Mouse (Mus musculus) myocyte (in vitro differentiated cells): Measurements from ENCODE around the gene Cacna1a. TPM values are rescaled to one million over a fixed set of nuclear protein-coding genes. Genes with fewer than 3 reads are reported as not detected.

ENCODE experiments used
- H3K27me3 ChIP-seq: one replicate; pipeline ENCODE4 v1.6.1; 2011; ENCODE audit not compliant: control insufficient read depth, insufficient read depth, insufficient read length
- H3K36me3 ChIP-seq: one replicate; pipeline ENCODE4 v1.6.1; 2011; ENCODE audit not compliant: control insufficient read depth, insufficient read depth
- H3K4me2 ChIP-seq: one replicate; pipeline ENCODE4 v1.6.1; 2011; ENCODE audit warnings: low read depth, control low read depth
- H3K4me3 ChIP-seq: one replicate; pipeline ENCODE4 v1.5.1; 2011; ENCODE audit warnings: mild to moderate bottlenecking, control low read depth, moderate library complexity
- H3K79me2 ChIP-seq: one replicate; pipeline ENCODE4 v1.6.1; 2011; ENCODE audit not compliant: control insufficient read depth, insufficient read depth
- H3ac ChIP-seq: one replicate; pipeline ENCODE4 v1.6.1; 2011; ENCODE audit not compliant: control insufficient read depth, insufficient read length
- CEBPB ChIP-seq: IDR thresholded peaks from 2 replicates; pipeline ENCODE4 v1.6.1; 2011; ENCODE audit warnings: mild to moderate bottlenecking, moderate library complexity; ENCODE audit not compliant: poor library complexity, insufficient read depth, severe bottlenecking
- E2F4 ChIP-seq: IDR thresholded peaks from one replicate; pipeline ENCODE4 v1.6.1; 2011; ENCODE audit warnings: mild to moderate bottlenecking, control low read depth, moderate library complexity; ENCODE audit not compliant: insufficient read depth
- MAX ChIP-seq: IDR thresholded peaks from one replicate; pipeline ENCODE4 v1.6.1; 2011; ENCODE audit warnings: low read depth, mild to moderate bottlenecking, control low read depth
- MYOD1 ChIP-seq, 3 experiments: IDR thresholded peaks; one replicate each; pipeline ENCODE4 v1.6.1; 2011; ENCODE audit warnings: control low read depth in 2 of 3, low read depth in 2 of 3, mild to moderate bottlenecking in 2 of 3, moderate library complexity in 1 of 3; ENCODE audit not compliant: insufficient read length in 2 of 3, control insufficient read depth in 1 of 3
- MYOG ChIP-seq, 3 experiments: IDR thresholded peaks; one replicate each; pipeline ENCODE4 v1.6.1; 2011; ENCODE audit warnings: control low read depth in 2 of 3, low read depth in 2 of 3, mild to moderate bottlenecking in 2 of 3; ENCODE audit not compliant: insufficient read length in 2 of 3, control insufficient read depth in 1 of 3, insufficient read depth in 1 of 3
- POLR2A ChIP-seq: IDR thresholded peaks from one replicate; pipeline ENCODE4 v1.6.1; 2011; ENCODE audit warnings: low read depth, mild to moderate bottlenecking, control low read depth, moderate library complexity; ENCODE audit not compliant: insufficient read length
- POLR2AphosphoS2 ChIP-seq: IDR thresholded peaks from one replicate; pipeline ENCODE4 v1.6.1; 2011; ENCODE audit warnings: low read depth, control low read depth; ENCODE audit not compliant: insufficient read length
- REST ChIP-seq: IDR thresholded peaks from one replicate; pipeline ENCODE4 v1.6.1; 2011; ENCODE audit warnings: mild to moderate bottlenecking, control low read depth, moderate library complexity; ENCODE audit not compliant: insufficient read depth, insufficient read length
- SRF ChIP-seq: IDR thresholded peaks from one replicate; pipeline ENCODE4 v1.6.1; 2011; ENCODE audit warnings: low read depth; ENCODE audit not compliant: control insufficient read depth, insufficient read length
- TCF12 ChIP-seq: IDR thresholded peaks from one replicate; pipeline ENCODE4 v1.6.1; 2011; ENCODE audit warnings: mild to moderate bottlenecking, control low read depth; ENCODE audit not compliant: poor library complexity, insufficient read depth, severe bottlenecking
- TCF3 ChIP-seq: IDR thresholded peaks from one replicate; pipeline ENCODE4 v1.6.1; 2011; ENCODE audit warnings: low read depth, control low read depth; ENCODE audit not compliant: insufficient read length
- USF1 ChIP-seq: IDR thresholded peaks from one replicate; pipeline ENCODE4 v1.6.1; 2011; ENCODE audit warnings: low read depth, mild to moderate bottlenecking, control low read depth, moderate library complexity
- polyA plus RNA-seq: library from polyadenylated mRNA; unstranded; fragments of >200 nt; fragmentation: generic; extraction: Trizol; gene quantifications from one replicate; pipeline ENCODE4 v1.2.1, GENCODE M21; 2012; ENCODE audit warnings: missing spikeins

The Cacna1a gene
- polyA plus RNA-seq, 1 experiment: 1.8 TPM

- no peaks in the 10 kb centered on the region for H3K36me3 ChIP-seq
- TF ChIP-seq USF1 (no peak), MAX (no peak), TCF3 (no peak), POLR2A (no peak), POLR2AphosphoS2 (no peak), CEBPB (no peak), MYOD1 (IDR thresholded peaks at IDR 0.05; ENCODE audit: control insufficient read depth in 1 of 3, insufficient read length in 2 of 3, low read depth in 2 of 3) (no peak), E2F4 (no peak), TCF12 (no peak), REST (no peak), MYOG (IDR thresholded peaks at IDR 0.05; ENCODE audit: control insufficient read depth in 1 of 3, insufficient read depth in 1 of 3, insufficient read length in 2 of 3, low read depth in 2 of 3) (no peak), SRF (no peak)
- H3K79me2 ChIP-seq: no peaks in the 10 kb centered on the region
- peaks cover 38% of the 10 kb centered on the region for H3K27me3 ChIP-seq
- H3K4me2 ChIP-seq: no peak overlapping the region
- H3ac ChIP-seq: no peak overlapping the region
- H3K4me3 ChIP-seq: no peak overlapping the region
Measured at GRCm38 (mm10) chr8:84568737-84569136, 180.5 kb downstream of the Cacna1a start.

- TF ChIP-seq TCF3 (no peak), REST (no peak), POLR2AphosphoS2 (no peak), MYOG (IDR thresholded peaks at IDR 0.05; ENCODE audit: control insufficient read depth in 1 of 3, insufficient read depth in 1 of 3, insufficient read length in 2 of 3, low read depth in 2 of 3) (no peak), CEBPB (no peak)
- H3K4me3 ChIP-seq: no peak overlapping the region
- H3ac ChIP-seq: no peak overlapping the region
- peaks cover 37% of the 10 kb centered on the region for H3K27me3 ChIP-seq
- H3K4me2 ChIP-seq: no peak overlapping the region
- H3K36me3 ChIP-seq: no peaks in the 10 kb centered on the region
- no peaks in the 10 kb centered on the region for H3K79me2 ChIP-seq
Measured at GRCm38 (mm10) chr8:84569921-84570673, 181.9 kb downstream of the Cacna1a start.

GRCm38 (mm10) chr8:84577432-84577831, 189.2 kb downstream of the Cacna1a start:
- Histone ChIP-seq H3K36me3 (no peaks in the 10 kb centered on the region), H3K4me2 (no peak overlapping the region), H3ac (no peak overlapping the region), H3K79me2 (no peaks in the 10 kb centered on the region), H3K4me3 (no peak overlapping the region), H3K27me3 (peaks cover 18% of the 10 kb centered on the region)
- TF ChIP-seq TCF12 (no peak), REST (no peak), POLR2A (no peak), TCF3 (no peak), E2F4 (no peak), MYOD1 (IDR thresholded peaks at IDR 0.05; ENCODE audit: control insufficient read depth in 1 of 3, insufficient read length in 2 of 3, low read depth in 2 of 3) (no peak), CEBPB (no peak), USF1 (no peak)

GRCm38 (mm10) chr8:84579595-84579994, 191.4 kb downstream of the Cacna1a start:
- Histone ChIP-seq H3K27me3 (peaks cover 13% of the 10 kb centered on the region), H3ac (no peak overlapping the region), H3K4me2 (no peak overlapping the region), H3K79me2 (no peaks in the 10 kb centered on the region), H3K36me3 (no peaks in the 10 kb centered on the region), H3K4me3 (no peak overlapping the region)
- TF ChIP-seq REST (no peak), USF1 (no peak), E2F4 (no peak), MYOG (IDR thresholded peaks at IDR 0.05; ENCODE audit: control insufficient read depth in 1 of 3, insufficient read depth in 1 of 3, insufficient read length in 2 of 3, low read depth in 2 of 3) (no peak), TCF12 (no peak), POLR2AphosphoS2 (no peak), TCF3 (no peak), MAX (no peak), POLR2A (no peak), CEBPB (no peak), MYOD1 (IDR thresholded peaks at IDR 0.05; ENCODE audit: control insufficient read depth in 1 of 3, insufficient read length in 2 of 3, low read depth in 2 of 3) (no peak), SRF (no peak)

GRCm38 (mm10) chr8:84585311-84585710, 197.1 kb downstream of the Cacna1a start:
- no peaks in the 10 kb centered on the region for H3K27me3 ChIP-seq
- no peaks in the 10 kb centered on the region for H3K36me3 ChIP-seq
- no peak overlapping the region for H3K4me2 ChIP-seq

More at GRCm38 (mm10) chr8:84585311-84585710, 197.1 kb downstream of the Cacna1a start:
- no peak overlapping the region for H3ac ChIP-seq
- TF ChIP-seq POLR2AphosphoS2 (no peak), POLR2A (no peak), TCF12 (no peak), MAX (no peak), REST (no peak), USF1 (no peak), CEBPB (no peak), TCF3 (no peak)
- H3K79me2 ChIP-seq: no peaks in the 10 kb centered on the region
- H3K4me3 ChIP-seq: no peak overlapping the region
